Mouse (Mus musculus) forebrain, embryonic 11.5 days (tissue): ENCODE results near the gene Wdpcp. TPM values are rescaled to one million over a fixed set of nuclear protein-coding genes. Genes with fewer than 3 reads are reported as not detected.
A peak's percentile ranks its signal among the peaks of the same experiment; 100 is the strongest.

ENCODE experiments used
- ATAC-seq: fragments of 200-750 bp; cut with Nextera tagmentation; replicated peaks from 2 replicates; pipeline ENCODE4 v1.8.0; 2017; ENCODE audit warnings: moderate TSS enrichment; ENCODE audit not compliant: low FRiP score
- DNase-seq: peaks from one replicate; pipeline ENCODE4 v3.0.0-alpha.2; 2017; ENCODE audit warnings: low spot score
- H3K27ac ChIP-seq: fragments of 300-500 bp; sonication (generic); 2 replicates; pipeline ENCODE4 v1.5.1; 2014; ENCODE audit warnings: low read depth, low read length
- H3K27me3 ChIP-seq: fragments of 300-500 bp; sonication (generic); 2 replicates; pipeline ENCODE4 v1.6.1; 2014; ENCODE audit warnings: mild to moderate bottlenecking, low read length, mixed read lengths; ENCODE audit not compliant: control insufficient read depth, insufficient read depth
- H3K36me3 ChIP-seq: fragments of 300-500 bp; sonication (generic); 2 replicates; pipeline ENCODE4 v1.6.1; 2014; ENCODE audit warnings: mild to moderate bottlenecking, low read length, moderate library complexity, mixed read lengths; ENCODE audit not compliant: control insufficient read depth, insufficient read depth
- H3K4me1 ChIP-seq: fragments of 300-500 bp; sonication (generic); replicated peaks from 2 replicates; pipeline ENCODE4 v1.6.1; 2014; ENCODE audit warnings: low read length, mixed read lengths; ENCODE audit not compliant: control insufficient read depth, insufficient read depth
- H3K4me2 ChIP-seq: fragments of 300-500 bp; sonication (generic); 2 replicates; pipeline ENCODE4 v1.6.1; 2014; ENCODE audit warnings: low read depth, mild to moderate bottlenecking, low read length, moderate library complexity, mixed read lengths; ENCODE audit not compliant: severe bottlenecking
- H3K4me3 ChIP-seq: fragments of 300-500 bp; sonication (generic); 2 replicates; pipeline ENCODE4 v1.5.1; 2014; ENCODE audit warnings: low read depth, low read length
- H3K9ac ChIP-seq: fragments of 300-500 bp; sonication (generic); 2 replicates; pipeline ENCODE4 v1.6.1; 2014; ENCODE audit warnings: low read length
- H3K9me3 ChIP-seq: fragments of 300-500 bp; sonication (generic); 2 replicates; pipeline ENCODE4 v1.6.1; 2016; ENCODE audit warnings: low read length, mixed read lengths; ENCODE audit not compliant: control insufficient read depth
- WGBS: fragments of 180-500 bp; shearing (Covaris S2); extraction: QIAGEN DNeasy Blood & Tissue Kit; methylation state at CpG from one replicate; pipeline ENCODE4 v1.1.7; 2014; 5-methylcytosine and 5-hydroxymethylcytosine counted together
- microRNA-seq: library from miRNA; unstranded; fragments of <30 nt; microRNA quantifications from one replicate; pipeline ENCODE4, GENCODE M21; 2016; ENCODE audit not compliant: insufficient number of aligned reads
- polyA plus RNA-seq: library from polyadenylated mRNA; unstranded; fragments of >200 nt; fragmentation: Nextera tagmentation; extraction: Ambion mirVana; gene quantifications from 2 replicates; pipeline ENCODE4 v1.2.1, GENCODE M21; 2014

Wdpcp gene
- polyA plus RNA-seq, 1 experiment from 2014 or later, result 11.9 TPM

DNA sequence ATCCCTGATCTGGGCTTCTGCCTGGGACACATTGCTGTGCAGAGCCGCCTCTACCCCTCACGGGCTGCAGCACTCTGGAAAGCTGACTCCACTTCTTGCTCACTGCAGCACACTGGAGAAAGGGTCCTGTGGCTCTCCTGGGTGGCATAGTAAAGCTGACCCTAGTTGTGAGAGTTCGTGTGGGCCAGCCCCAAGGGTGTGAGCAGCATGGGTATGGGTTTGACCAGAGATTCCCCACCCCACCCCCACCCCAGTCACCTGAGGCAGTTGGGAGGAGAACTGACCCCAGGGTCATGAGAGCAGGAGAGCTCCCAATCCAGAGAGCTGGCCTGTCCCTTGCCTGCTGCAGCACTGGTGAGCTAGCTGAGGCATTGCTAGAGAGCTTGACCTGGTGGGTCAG lies 296.6 kb downstream of the Wdpcp start:
- peak; percentile 28; the same call in 1 of the 2 replicates for ATAC-seq

DNA sequence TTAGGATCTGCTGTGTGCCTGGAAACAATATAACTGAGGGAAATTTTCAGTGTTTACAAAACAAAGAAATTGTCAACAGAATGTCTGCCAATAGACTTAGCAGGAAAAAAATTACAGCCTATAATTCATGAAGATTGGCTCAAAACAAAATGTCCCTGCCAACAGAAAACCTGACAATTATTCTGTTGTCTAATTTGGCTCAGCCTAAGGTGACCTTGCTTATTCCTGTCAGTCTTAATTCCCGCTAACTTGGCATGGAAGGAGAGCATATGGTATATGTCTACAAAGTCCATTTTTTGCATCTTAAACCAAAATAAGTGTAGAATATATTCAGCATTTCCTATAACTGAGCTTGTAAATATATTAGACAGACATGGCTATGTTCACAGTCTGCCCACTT lies 298.8 kb downstream of the Wdpcp start:
- ATAC-seq (no peak), DNase-seq (no peak)
- H3K9me3 ChIP-seq, result no peaks in the 10 kb centered on the region
- H3K4me2 ChIP-seq, result no peak overlapping the region
- H3K27me3 ChIP-seq, result no peaks in the 10 kb centered on the region
- H3K4me1 ChIP-seq, result no peaks in the 10 kb centered on the region
- no peak overlapping the region for H3K27ac ChIP-seq
- no peak overlapping the region for H3K4me3 ChIP-seq
- H3K9ac ChIP-seq, result no peak overlapping the region
- WGBS, result 97% methylated on average over 1 of the region's 1 CpGs
- H3K36me3 ChIP-seq, result no peaks in the 10 kb centered on the region

More for the DNA sequence above, 296.6 kb downstream of the Wdpcp start:
- Histone ChIP-seq H3K27ac (no peak overlapping the region), H3K9ac (no peak overlapping the region), H3K4me2 (no peak overlapping the region), H3K4me3 (no peak overlapping the region), H3K27me3 (no peaks in the 10 kb centered on the region), H3K4me1 (peaks cover 5% of the 10 kb centered on the region; the same call in 1 of the 2 replicates), H3K36me3 (no peaks in the 10 kb centered on the region), H3K9me3 (no peaks in the 10 kb centered on the region)
- no peak for DNase-seq
- 64% methylated on average over 3 of the region's 3 CpGs for WGBS

DNA sequence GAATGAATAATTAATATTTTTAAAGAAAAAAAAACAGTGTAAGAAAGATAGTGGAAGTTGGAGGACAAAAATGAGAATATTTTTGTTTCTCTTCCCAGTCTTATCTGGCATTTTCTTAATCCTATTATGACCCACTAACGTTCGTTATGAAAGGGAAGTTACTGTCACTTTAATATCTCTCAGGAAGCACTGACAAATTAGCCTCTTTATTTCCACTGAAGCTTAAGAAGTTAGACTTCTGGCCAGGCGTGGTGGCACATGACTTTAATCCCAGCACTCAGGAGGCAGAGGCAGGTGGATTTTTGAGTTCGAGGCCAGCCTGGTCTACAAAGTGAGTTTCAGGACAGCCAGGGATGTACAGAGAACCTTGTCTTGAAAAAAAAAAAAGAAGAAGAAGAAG lies 299.7 kb downstream of the Wdpcp start:
- H3K4me2 ChIP-seq, result no peak overlapping the region
- ATAC-seq (no peak), DNase-seq (no peak)
- no peak overlapping the region for H3K4me3 ChIP-seq
- no peaks in the 10 kb centered on the region for H3K4me1 ChIP-seq
- H3K27ac ChIP-seq, result no peak overlapping the region
- no peaks in the 10 kb centered on the region for H3K27me3 ChIP-seq
- H3K36me3 ChIP-seq, result no peaks in the 10 kb centered on the region
- no peak overlapping the region for H3K9ac ChIP-seq
- no peaks in the 10 kb centered on the region for H3K9me3 ChIP-seq
- 74% methylated on average over 4 of the region's 4 CpGs for WGBS

DNA sequence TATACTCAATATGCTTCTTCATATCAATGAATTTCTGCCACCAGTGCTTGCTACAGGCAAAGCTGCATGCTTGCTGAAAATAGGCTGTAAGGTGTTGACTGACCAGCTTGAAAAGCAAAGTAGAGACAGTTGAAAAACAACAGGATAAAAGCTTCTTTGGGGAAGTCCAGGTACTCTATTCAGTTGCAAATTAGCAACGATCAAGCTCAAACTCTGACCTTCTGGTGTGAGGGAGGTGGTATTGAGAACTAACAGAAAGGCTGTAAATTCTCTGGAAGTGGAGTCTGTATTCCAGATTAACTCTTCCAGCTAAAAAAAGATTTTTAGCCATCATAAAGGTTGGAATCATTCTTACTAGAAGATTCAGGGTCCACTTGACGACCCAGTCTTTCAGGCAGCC lies 303.0 kb downstream of the Wdpcp start:
- no peak overlapping the region for H3K9ac ChIP-seq

DNA sequence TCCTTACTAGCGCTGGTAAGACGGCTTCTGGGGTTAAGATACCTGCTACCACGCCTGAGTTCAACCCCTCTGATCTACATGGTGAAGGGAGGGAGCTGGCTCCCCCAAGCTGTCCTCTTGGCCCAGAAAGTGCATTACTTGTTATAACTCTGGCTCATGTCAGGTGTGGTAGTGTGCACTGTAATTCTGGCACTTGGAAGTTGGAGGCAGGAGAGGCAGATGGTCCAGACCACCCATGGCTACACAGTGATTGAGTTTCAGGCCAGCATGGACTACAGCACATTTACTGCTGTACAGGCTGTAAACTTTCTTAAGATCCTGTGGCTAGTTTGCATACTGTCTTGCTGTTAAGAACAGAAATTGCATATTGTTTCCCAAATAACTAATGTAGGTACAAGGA lies 322.7 kb downstream of the Wdpcp start:
- Histone ChIP-seq H3K4me3 (no peak overlapping the region), H3K9ac (no peak overlapping the region), H3K27me3 (no peaks in the 10 kb centered on the region), H3K9me3 (no peaks in the 10 kb centered on the region), H3K36me3 (no peaks in the 10 kb centered on the region), H3K4me1 (no peaks in the 10 kb centered on the region), H3K27ac (no peak overlapping the region), H3K4me2 (no peak overlapping the region)
- DNase-seq (no peak), ATAC-seq (no peak)
- WGBS, result 76% methylated on average over 3 of the region's 3 CpGs

More for the DNA sequence above, 303.0 kb downstream of the Wdpcp start:
- Histone ChIP-seq H3K9me3 (no peaks in the 10 kb centered on the region), H3K4me1 (no peaks in the 10 kb centered on the region), H3K27me3 (no peaks in the 10 kb centered on the region), H3K36me3 (no peaks in the 10 kb centered on the region), H3K27ac (no peak overlapping the region), H3K4me3 (no peak overlapping the region), H3K4me2 (no peak overlapping the region)
- DNase-seq (no peak), ATAC-seq (no peak)
- WGBS, result 80% methylated on average over 2 of the region's 2 CpGs

DNA sequence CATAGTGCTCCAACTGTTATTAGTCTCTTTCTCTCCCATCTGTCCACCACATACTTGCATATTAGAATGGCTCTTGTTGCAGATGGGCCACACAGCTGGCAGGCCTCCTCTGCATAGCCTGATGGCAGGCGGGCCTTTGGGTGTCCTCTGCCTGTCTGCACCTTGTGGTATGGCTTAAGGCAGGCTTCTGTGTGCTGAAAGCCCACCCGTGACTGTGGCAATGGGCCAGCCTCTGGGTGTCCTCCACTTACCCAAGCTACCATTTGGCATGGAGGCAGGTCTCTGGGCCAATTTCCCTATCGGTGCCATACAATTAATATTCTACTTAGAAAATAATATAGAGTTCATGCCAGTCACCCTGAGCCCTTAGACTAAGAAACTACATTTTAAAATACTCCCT lies 350.5 kb downstream of the Wdpcp start:
- H3K4me3 ChIP-seq, result no peak overlapping the region
- no peaks in the 10 kb centered on the region for H3K4me1 ChIP-seq
- H3K4me2 ChIP-seq, result no peak overlapping the region
- H3K9me3 ChIP-seq, result no peaks in the 10 kb centered on the region
- H3K27ac ChIP-seq, result no peak overlapping the region
- DNase-seq, result no peak
- ATAC-seq, result no peak
- no peaks in the 10 kb centered on the region for H3K36me3 ChIP-seq
- WGBS, result 92% methylated on average over 3 of the region's 3 CpGs
- H3K9ac ChIP-seq, result no peak overlapping the region
- no peaks in the 10 kb centered on the region for H3K27me3 ChIP-seq

Small RNAs within 50 kb of the gene (microRNA-seq; reads per million reads assigned to microRNA genes)
- not detected for gene Gm22990

Other genes with a start within 250 kb of the Wdpcp start
- gene Ugp2, start 201.0 kb upstream of the Wdpcp start, polyA plus RNA-seq, result 51.8 and 59.9 TPM in 2 replicates
- gene Mdh1, start 132 bp downstream of the Wdpcp start, polyA plus RNA-seq, result 397 and 401 TPM in 2 replicates